Mouse (Mus musculus): ENCODE data around the gene Pdzd4.

DNA sequence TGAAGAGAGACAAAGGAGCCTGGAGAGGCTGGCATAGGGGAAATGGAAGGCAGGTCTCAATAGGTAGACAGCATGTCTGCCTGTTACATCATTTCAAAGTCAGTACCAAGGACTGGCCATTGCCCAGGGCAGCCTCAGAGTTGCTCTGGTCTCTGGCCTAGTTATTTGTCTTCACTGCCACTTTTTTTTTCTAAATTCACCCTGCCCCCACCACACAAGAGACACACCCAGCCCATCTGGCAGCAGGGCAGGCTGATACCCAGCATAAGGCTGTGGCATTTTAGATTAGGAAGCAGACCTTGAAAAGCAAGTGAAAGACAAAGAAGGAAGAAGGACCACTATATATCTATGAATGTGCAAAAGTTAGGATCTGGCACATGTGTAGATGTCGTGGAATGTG, 43.1 kb upstream of the Pdzd4 start:
- no peak for TF ChIP-seq CTCF (conservative IDR thresholded peaks at IDR 0.05 in 1 of 2, IDR thresholded peaks at IDR 0.05 in 1 of 2; ENCODE audit: low read depth in 2 of 2, low read length in 2 of 2)
- TF ChIP-seq ZNF384 (IDR thresholded peaks at IDR 0.05; ENCODE audit: low read depth, low read length) = no peak

All from CH12.LX (cell line).